Mouse (Mus musculus): Measurements from ENCODE around the gene Rtel1. TPM values are rescaled to one million over a fixed set of nuclear protein-coding genes. Genes with fewer than 3 reads are reported as not detected.

The Rtel1 gene
- total RNA-seq (2022): 10 to 100 TPM; 28.9 to 35.7 (median 29.6) TPM

GRCm38 (mm10) chr2:181319248-181320102 lies at the start of gene Rtel1:
Rtel1 (plus strand) TSS chr2:181319739.
- DNase-seq (ENCODE audit: low spot score in 2 of 2): peak; percentile 66 to 68

- no peak for DNase-seq (ENCODE audit: low spot score in 2 of 2)
These were observed 47.4 kb upstream of the Rtel1 start for GRCm38 (mm10) chr2:181272092-181272491.

GRCm38 (mm10) chr2:181273829-181274228 lies 45.7 kb upstream of the Rtel1 start:
- no peak for DNase-seq (ENCODE audit: low spot score in 2 of 2)

- DNase-seq (ENCODE audit: low spot score in 2 of 2): no peak
These were observed 44.9 kb upstream of the Rtel1 start for GRCm38 (mm10) chr2:181274639-181275038.

GRCm38 (mm10) chr2:181276766-181277165 lies 42.8 kb upstream of the Rtel1 start:
- no peak for DNase-seq (ENCODE audit: low spot score in 2 of 2)

GRCm38 (mm10) chr2:181277866-181278265 lies 41.7 kb upstream of the Rtel1 start:
- DNase-seq (ENCODE audit: low spot score in 2 of 2): no peak

GRCm38 (mm10) chr2:181279968-181280367 lies 39.6 kb upstream of the Rtel1 start:
- no peak for DNase-seq (ENCODE audit: low spot score in 2 of 2)

GRCm38 (mm10) chr2:181286629-181287337 lies 32.8 kb upstream of the Rtel1 start:
- no peak for DNase-seq (ENCODE audit: low spot score in 2 of 2)

- DNase-seq (ENCODE audit: low spot score in 2 of 2): no peak
These were observed 32.1 kb upstream of the Rtel1 start for GRCm38 (mm10) chr2:181287338-181287957.

GRCm38 (mm10) chr2:181287958-181288350 lies 31.6 kb upstream of the Rtel1 start, which contains the start of gene Gmeb2:
Gmeb2 (minus strand) TSS chr2:181288035.
- peak; percentile 82 to 95 for DNase-seq (ENCODE audit: low spot score in 2 of 2)

GRCm38 (mm10) chr2:181288691-181289090 lies 30.8 kb upstream of the Rtel1 start:
- no peak for DNase-seq (ENCODE audit: low spot score in 2 of 2)

GRCm38 (mm10) chr2:181290937-181291336 lies 28.6 kb upstream of the Rtel1 start:
- no peak for DNase-seq (ENCODE audit: low spot score in 2 of 2)

- no peak for DNase-seq (ENCODE audit: low spot score in 2 of 2)
These were observed 17.5 kb upstream of the Rtel1 start for GRCm38 (mm10) chr2:181302041-181302440.

GRCm38 (mm10) chr2:181304944-181305343 lies 14.6 kb upstream of the Rtel1 start:
- DNase-seq (ENCODE audit: low spot score in 2 of 2): no peak

GRCm38 (mm10) chr2:181307144-181307804 lies 12.3 kb upstream of the Rtel1 start:
- DNase-seq (ENCODE audit: low spot score in 2 of 2): peak in 1 of 2 experiments; percentile 54

GRCm38 (mm10) chr2:181312435-181312834 lies 7.1 kb upstream of the Rtel1 start:
- no peak for DNase-seq (ENCODE audit: low spot score in 2 of 2)

- no peak for DNase-seq (ENCODE audit: low spot score in 2 of 2)
These were observed 6.6 kb upstream of the Rtel1 start for GRCm38 (mm10) chr2:181313006-181313343.

GRCm38 (mm10) chr2:181313344-181314079 lies 6.0 kb upstream of the Rtel1 start:
- peak in 1 of 2 experiments; percentile 39 for DNase-seq (ENCODE audit: low spot score in 2 of 2)

GRCm38 (mm10) chr2:181314080-181314810 lies 5.3 kb upstream of the Rtel1 start, which contains the start of gene Stmn3:
Stmn3 (minus strand) TSS chr2:181314500.
- peak; percentile 36 to 63 for DNase-seq (ENCODE audit: low spot score in 2 of 2)

GRCm38 (mm10) chr2:181320103-181320499 lies 562 bp downstream of the Rtel1 start:
- DNase-seq (ENCODE audit: low spot score in 2 of 2): no peak

Measured in left cerebral cortex, adult 8-10 months (tissue).